Mouse (Mus musculus) kidney, adult 2 months (tissue): ENCODE measurements at regions not wholly inside any gene's neighbourhood (a gene's known extent, or its start where the extent isn't known, plus 50 kb on each side); places are given as distances from the start of the nearest gene placed in this dataset.

ENCODE experiments used
- DNase-seq: peaks from one replicate; pipeline ENCODE4 v3.0.0; 2021
- H3K27ac ChIP-seq: fragments of 200-500 bp; 2 replicates; pipeline ENCODE4 v1.5.1; 2012; ENCODE audit warnings: low read depth, low read length, control low read depth, inconsistent platforms; ENCODE audit not compliant: insufficient read depth
- H3K27me3 ChIP-seq: fragments of 200-500 bp; replicated peaks from 2 replicates; pipeline ENCODE4 v1.6.1; 2012; ENCODE audit warnings: mild to moderate bottlenecking, moderate library complexity, low read length, inconsistent platforms; ENCODE audit not compliant: control insufficient read depth, insufficient read depth
- H3K36me3 ChIP-seq: fragments of 200-500 bp; 2 replicates; pipeline ENCODE4 v1.6.1; 2012; ENCODE audit warnings: mild to moderate bottlenecking, moderate library complexity, low read length, inconsistent platforms; ENCODE audit not compliant: control insufficient read depth, insufficient read depth
- H3K4me1 ChIP-seq: fragments of 200-500 bp; 2 replicates; pipeline ENCODE4 v1.6.1; 2011; ENCODE audit warnings: low read length; ENCODE audit not compliant: control insufficient read depth, insufficient read depth
- H3K4me3 ChIP-seq: fragments of 200-500 bp; 2 replicates; pipeline ENCODE4 v1.5.1; 2011; ENCODE audit warnings: mild to moderate bottlenecking, low read depth, low read length, control low read depth; ENCODE audit not compliant: insufficient read depth
- CTCF ChIP-seq: fragments of 200-500 bp; conservative IDR thresholded peaks from 2 replicates; pipeline ENCODE4 v1.5.1; 2011; ENCODE audit warnings: low read depth, mild to moderate bottlenecking, control low read depth, low read length, moderate library complexity, mixed read lengths; ENCODE audit not compliant: insufficient read depth, insufficient read length
- POLR2A ChIP-seq: fragments of 200-500 bp; IDR thresholded peaks from one replicate; pipeline ENCODE4 v1.6.1; 2011; ENCODE audit warnings: low read depth, low read length, control low read depth
- WGBS: fragments of 180-500 bp; shearing (Covaris S2); methylation state at CpG from one replicate; pipeline ENCODE4 v1.1.7; 2018; 5-methylcytosine and 5-hydroxymethylcytosine counted together

GRCm38 (mm10) chr11:111260691-111261383, 194.9 kb downstream of the Kcnj2 start:
- TF ChIP-seq POLR2A (no peak), CTCF (no peak)
- Histone ChIP-seq H3K27ac (no peak overlapping the region), H3K27me3 (0 out of 2 replicates have a peak, but pooled peaks cover 1% of the 10 kb centered on the region), H3K36me3 (no peaks in the 10 kb centered on the region), H3K4me3 (no peak overlapping the region), H3K4me1 (no peaks in the 10 kb centered on the region)
- DNase-seq: no peak
- 45% methylated on average over 11 of the region's 11 CpGs for WGBS

DNA sequence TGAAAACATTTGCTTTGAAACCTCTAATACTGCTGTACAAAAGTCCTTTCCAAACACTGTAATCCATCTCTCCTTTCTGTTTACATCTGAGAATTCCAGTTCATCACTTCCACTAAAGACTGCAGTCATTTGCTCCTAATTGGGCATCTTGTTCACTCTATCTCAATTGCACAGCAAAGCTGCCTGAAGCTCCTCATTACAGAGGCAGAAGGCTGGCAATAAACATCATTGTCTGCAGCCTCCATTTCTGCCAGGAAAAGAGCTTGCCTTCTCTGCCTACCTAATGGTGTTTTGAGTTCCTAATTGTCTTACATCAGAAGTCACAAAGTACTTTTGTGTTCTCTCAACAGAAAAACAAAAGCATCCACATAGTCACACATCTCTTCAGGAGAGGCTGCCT, 207.7 kb downstream of the Kcnj2 start:
- TF ChIP-seq CTCF (no peak), POLR2A (no peak)
- Histone ChIP-seq H3K27me3 (no peaks in the 10 kb centered on the region), H3K27ac (no peak overlapping the region), H3K4me1 (no peaks in the 10 kb centered on the region), H3K36me3 (no peaks in the 10 kb centered on the region), H3K4me3 (no peak overlapping the region)
- DNase-seq: no peak

DNA sequence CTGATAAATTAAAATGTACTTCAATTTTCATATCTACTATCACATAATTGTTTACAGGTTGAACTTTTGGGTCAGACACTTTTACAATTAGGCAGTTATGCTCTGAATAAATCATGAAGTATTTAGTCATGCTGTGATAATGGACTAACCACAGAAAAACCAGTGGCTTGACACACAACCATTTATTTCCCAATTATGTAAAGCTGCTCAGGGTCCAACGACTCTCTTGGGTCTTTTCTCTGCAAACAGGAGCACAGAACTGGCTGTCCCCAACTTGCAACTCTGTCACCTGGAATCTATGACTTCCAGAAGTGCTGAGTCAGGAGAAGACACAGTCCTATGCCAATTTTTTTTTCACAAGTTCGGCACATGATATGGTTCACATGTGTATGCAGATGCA, 214.8 kb downstream of the Kcnj2 start:
- Histone ChIP-seq H3K4me3 (no peak overlapping the region), H3K27me3 (no peaks in the 10 kb centered on the region), H3K4me1 (no peaks in the 10 kb centered on the region; the same call in 1 of the 2 replicates), H3K27ac (peak overlapping the region; percentile 26; the same call in 1 of the 2 replicates), H3K36me3 (no peaks in the 10 kb centered on the region)
- WGBS: 41% methylated on average over 2 of the region's 2 CpGs
- no peak for TF ChIP-seq POLR2A
- no peak for TF ChIP-seq CTCF
- DNase-seq: no peak

GRCm38 (mm10) chr11:111281237-111282160, 215.5 kb downstream of the Kcnj2 start:
- H3K27me3 ChIP-seq: no peaks in the 10 kb centered on the region
- H3K4me3 ChIP-seq: no peak overlapping the region
- no peak for TF ChIP-seq CTCF
- no peak for TF ChIP-seq POLR2A
- H3K36me3 ChIP-seq: no peaks in the 10 kb centered on the region
- DNase-seq: peak; percentile 84
- 53% methylated on average over 7 of the region's 7 CpGs for WGBS
- no peaks in the 10 kb centered on the region; the same call in 1 of the 2 replicates for H3K4me1 ChIP-seq
- peak overlapping the region; percentile 26; the same call in 1 of the 2 replicates for H3K27ac ChIP-seq

DNA sequence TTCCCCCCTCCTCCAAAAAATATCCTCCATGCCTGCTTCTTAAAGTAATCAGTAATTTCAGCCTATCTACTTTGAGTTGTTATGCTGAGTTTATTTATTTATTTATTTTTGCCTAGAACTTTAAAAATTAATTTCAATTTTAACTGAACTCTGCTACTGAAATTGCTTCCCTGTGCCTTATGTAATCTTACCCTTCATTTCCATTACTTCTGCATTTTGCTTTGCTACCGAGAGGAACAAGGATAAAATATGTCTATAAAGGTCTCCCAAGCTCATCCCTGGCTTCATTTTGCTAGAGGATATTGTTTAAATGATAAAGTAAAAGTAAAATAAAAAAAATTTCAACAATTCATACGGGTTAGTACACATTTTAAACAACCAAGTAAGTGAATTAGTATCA, 216.3 kb downstream of the Kcnj2 start:
- H3K4me1 ChIP-seq: no peaks in the 10 kb centered on the region; the same call in 1 of the 2 replicates
- no peaks in the 10 kb centered on the region for H3K36me3 ChIP-seq
- DNase-seq: no peak
- H3K4me3 ChIP-seq: no peak overlapping the region
- TF ChIP-seq CTCF: no peak
- TF ChIP-seq POLR2A: no peak
- H3K27me3 ChIP-seq: no peaks in the 10 kb centered on the region
- WGBS: 70% methylated on average over 2 of the region's 2 CpGs
- H3K27ac ChIP-seq: no peak overlapping the region

DNA sequence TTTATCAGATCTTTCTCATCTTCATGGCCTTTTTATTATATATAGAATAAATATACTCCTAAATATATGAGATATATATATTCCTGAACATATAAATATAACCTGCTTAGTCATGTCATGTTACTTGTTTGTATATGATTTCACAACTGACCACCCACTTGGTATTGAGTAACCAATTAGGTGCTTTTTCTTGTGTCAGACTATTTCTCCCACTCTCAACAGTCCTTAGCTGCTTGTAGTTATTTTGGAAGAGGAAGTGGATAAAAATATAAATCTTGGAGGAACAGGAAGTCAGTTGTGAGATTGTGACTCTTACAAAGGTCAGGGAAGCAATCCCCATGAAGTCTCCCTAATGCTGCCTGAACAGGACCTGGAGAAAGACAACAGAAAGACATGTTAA, 224.6 kb downstream of the Kcnj2 start:
- Histone ChIP-seq H3K27me3 (no peaks in the 10 kb centered on the region), H3K36me3 (no peaks in the 10 kb centered on the region), H3K4me3 (no peak overlapping the region), H3K27ac (no peak overlapping the region), H3K4me1 (no peaks in the 10 kb centered on the region)
- no peak for TF ChIP-seq POLR2A
- TF ChIP-seq CTCF: no peak
- no peak for DNase-seq

GRCm38 (mm10) chr11:111296309-111296721, 230.4 kb downstream of the Kcnj2 start:
- no peaks in the 10 kb centered on the region for H3K36me3 ChIP-seq
- H3K27ac ChIP-seq: no peak overlapping the region
- 46% methylated on average over 9 of the region's 9 CpGs for WGBS
- H3K27me3 ChIP-seq: no peaks in the 10 kb centered on the region
- no peak for DNase-seq
- no peak overlapping the region for H3K4me3 ChIP-seq
- no peaks in the 10 kb centered on the region for H3K4me1 ChIP-seq
- TF ChIP-seq CTCF (no peak), POLR2A (no peak)
